Mouse (Mus musculus) neural tube, embryonic 12.5 days (tissue): ENCODE results near the gene 2900026A02Rik. TPM values are rescaled to one million over a fixed set of nuclear protein-coding genes. Genes with fewer than 3 reads are reported as not detected.
A peak's percentile ranks its signal among the peaks of the same experiment; 100 is the strongest.

Experiments used
- ATAC-seq: fragments of 200-750 bp; cut with Nextera tagmentation; 2 replicates; pipeline ENCODE4 v1.8.0; 2017; ENCODE audit warnings: low read depth, mild to moderate bottlenecking, moderate TSS enrichment, moderate library complexity; ENCODE audit not compliant: low FRiP score
- H3K27ac ChIP-seq: fragments of 300-500 bp; sonication (generic); 2 replicates; pipeline ENCODE4 v1.5.1; 2016
- H3K27me3 ChIP-seq: fragments of 300-500 bp; sonication (generic); replicated peaks from 2 replicates; pipeline ENCODE4 v1.6.1; 2016; ENCODE audit warnings: mild to moderate bottlenecking
- H3K36me3 ChIP-seq: fragments of 300-500 bp; sonication (generic); 2 replicates; pipeline ENCODE4 v1.6.1; 2016; ENCODE audit warnings: mild to moderate bottlenecking
- H3K4me1 ChIP-seq: fragments of 300-500 bp; sonication (generic); 2 replicates; pipeline ENCODE4 v1.6.1; 2016
- H3K4me2 ChIP-seq: fragments of 300-500 bp; sonication (generic); replicated peaks from 2 replicates; pipeline ENCODE4 v1.6.1; 2016; ENCODE audit warnings: mild to moderate bottlenecking
- H3K4me3 ChIP-seq: fragments of 300-500 bp; sonication (generic); 2 replicates; pipeline ENCODE4 v1.5.1; 2016
- H3K9ac ChIP-seq: fragments of 300-500 bp; sonication (generic); 2 replicates; pipeline ENCODE4 v1.6.1; 2016; ENCODE audit warnings: mild to moderate bottlenecking
- H3K9me3 ChIP-seq: fragments of 300-500 bp; sonication (generic); 2 replicates; pipeline ENCODE4 v1.6.1; 2016; ENCODE audit warnings: mild to moderate bottlenecking
- WGBS: fragments of 180-500 bp; shearing (Covaris S2); methylation state at CpG from one replicate; pipeline ENCODE4 v1.1.7; 2016; 5-methylcytosine and 5-hydroxymethylcytosine counted together
- polyA plus RNA-seq: library from polyadenylated mRNA; unstranded; fragments of >200 nt; fragmentation: Nextera tagmentation; extraction: Ambion mirVana; gene quantifications from 2 replicates; pipeline ENCODE4 v1.2.1, GENCODE M21; 2016

Gene 2900026A02Rik
- polyA plus RNA-seq, 1 experiment from 2014 or later, result 3.0 TPM

GRCm38 (mm10) chr5:113140872-113141271 lies 80.2 kb downstream of the 2900026A02Rik start:
- Histone ChIP-seq H3K4me3 (no peak overlapping the region), H3K4me2 (no peak overlapping the region)
- 96% methylated on average over 5 of the region's 5 CpGs for WGBS

GRCm38 (mm10) chr5:113140051-113140450 lies 81.0 kb downstream of the 2900026A02Rik start:
- Histone ChIP-seq H3K4me2 (no peak overlapping the region), H3K9ac (no peak overlapping the region), H3K27me3 (peaks cover 25% of the 10 kb centered on the region), H3K27ac (no peak overlapping the region), H3K36me3 (no peaks in the 10 kb centered on the region), H3K9me3 (peaks cover 4% of the 10 kb centered on the region; the same call in 1 of the 2 replicates), H3K4me3 (no peak overlapping the region), H3K4me1 (peaks cover 31% of the 10 kb centered on the region)
- WGBS, result 91% methylated on average over 3 of the region's 3 CpGs
- ATAC-seq, result no peak

More at GRCm38 (mm10) chr5:113140872-113141271, 80.2 kb downstream of the 2900026A02Rik start:
- Histone ChIP-seq H3K27ac (no peak overlapping the region), H3K27me3 (peaks cover 23% of the 10 kb centered on the region), H3K9me3 (peaks cover 4% of the 10 kb centered on the region; the same call in 1 of the 2 replicates), H3K9ac (no peak overlapping the region), H3K4me1 (peaks cover 30% of the 10 kb centered on the region), H3K36me3 (no peaks in the 10 kb centered on the region)
- no peak for ATAC-seq

- H3K4me1 ChIP-seq, result peaks cover 31% of the 10 kb centered on the region
- 63% methylated on average over 7 of the region's 7 CpGs for WGBS
- ATAC-seq, result no peak; the same call in 1 of the 2 replicates
These were observed 81.8 kb downstream of the 2900026A02Rik start for GRCm38 (mm10) chr5:113139064-113139726.

GRCm38 (mm10) chr5:113138319-113139063 lies 82.5 kb downstream of the 2900026A02Rik start:
- H3K27ac ChIP-seq, result no peak overlapping the region

More at GRCm38 (mm10) chr5:113139064-113139726, 81.8 kb downstream of the 2900026A02Rik start:
- Histone ChIP-seq H3K36me3 (no peaks in the 10 kb centered on the region), H3K4me2 (peak overlapping the region; percentile 86), H3K27ac (no peak overlapping the region), H3K9ac (peak overlapping the region; percentile 58; the same call in 1 of the 2 replicates), H3K4me3 (peak overlapping the region; percentile 39), H3K9me3 (peaks cover 4% of the 10 kb centered on the region; the same call in 1 of the 2 replicates), H3K27me3 (peaks cover 25% of the 10 kb centered on the region)

GRCm38 (mm10) chr5:113137691-113138318 lies 83.2 kb downstream of the 2900026A02Rik start:
- Histone ChIP-seq H3K9ac (peak overlapping the region; percentile 58), H3K4me3 (peak overlapping the region; percentile 39), H3K27ac (no peak overlapping the region), H3K36me3 (no peaks in the 10 kb centered on the region), H3K9me3 (peaks cover 4% of the 10 kb centered on the region; the same call in 1 of the 2 replicates), H3K4me1 (peaks cover 40% of the 10 kb centered on the region), H3K27me3 (peaks cover 25% of the 10 kb centered on the region), H3K4me2 (peak overlapping the region; percentile 86)
- ATAC-seq, result no peak
- WGBS, result 12% methylated on average over 36 of the region's 36 CpGs

More at GRCm38 (mm10) chr5:113138319-113139063, 82.5 kb downstream of the 2900026A02Rik start:
- peaks cover 4% of the 10 kb centered on the region; the same call in 1 of the 2 replicates for H3K9me3 ChIP-seq
- WGBS, result under 1% methylated on average over 43 of the region's 43 CpGs
- H3K4me1 ChIP-seq, result peaks cover 33% of the 10 kb centered on the region
- peak overlapping the region; percentile 58 for H3K9ac ChIP-seq
- peak overlapping the region; percentile 86 for H3K4me2 ChIP-seq
- H3K4me3 ChIP-seq, result peak overlapping the region; percentile 39
- peaks cover 25% of the 10 kb centered on the region for H3K27me3 ChIP-seq
- H3K36me3 ChIP-seq, result no peaks in the 10 kb centered on the region
- no peak for ATAC-seq

GRCm38 (mm10) chr5:113136951-113137487 lies 84.0 kb downstream of the 2900026A02Rik start:
- no peak for ATAC-seq
- H3K36me3 ChIP-seq, result no peaks in the 10 kb centered on the region
- peaks cover 44% of the 10 kb centered on the region for H3K4me1 ChIP-seq
- H3K4me3 ChIP-seq, result no peak overlapping the region; the same call in 1 of the 2 replicates
- H3K9me3 ChIP-seq, result peaks cover 4% of the 10 kb centered on the region; the same call in 1 of the 2 replicates
- H3K9ac ChIP-seq, result no peak overlapping the region
- no peak overlapping the region for H3K27ac ChIP-seq
- WGBS, result 74% methylated on average over 13 of the region's 13 CpGs
- peaks cover 25% of the 10 kb centered on the region for H3K27me3 ChIP-seq
- peak overlapping the region; percentile 86 for H3K4me2 ChIP-seq

- peaks cover 44% of the 10 kb centered on the region for H3K4me1 ChIP-seq
- H3K9me3 ChIP-seq, result peaks cover under 1% of the 10 kb centered on the region; the same call in 1 of the 2 replicates
- H3K9ac ChIP-seq, result no peak overlapping the region
- no peaks in the 10 kb centered on the region for H3K36me3 ChIP-seq
- no peak overlapping the region for H3K4me3 ChIP-seq
- 0 out of 2 replicates have a peak overlapping the region, but pooled peaks have one; percentile 7 for H3K4me2 ChIP-seq
- no peak for ATAC-seq
- no peak overlapping the region for H3K27ac ChIP-seq
- peaks cover 25% of the 10 kb centered on the region for H3K27me3 ChIP-seq
- WGBS, result 34% methylated on average over 10 of the region's 10 CpGs
These were observed 85.5 kb downstream of the 2900026A02Rik start for GRCm38 (mm10) chr5:113135513-113135912.

GRCm38 (mm10) chr5:113133722-113134710 lies 87.0 kb downstream of the 2900026A02Rik start:
- H3K4me1 ChIP-seq, result peaks cover 42% of the 10 kb centered on the region

GRCm38 (mm10) chr5:113133080-113133491 lies 88.0 kb downstream of the 2900026A02Rik start:
- peak; percentile 79 for ATAC-seq

More at GRCm38 (mm10) chr5:113133722-113134710, 87.0 kb downstream of the 2900026A02Rik start:
- H3K4me2 ChIP-seq, result 0 out of 2 replicates have a peak overlapping the region, but pooled peaks have one; percentile 16
- ATAC-seq, result no peak
- H3K27me3 ChIP-seq, result peaks cover 21% of the 10 kb centered on the region
- no peaks in the 10 kb centered on the region for H3K36me3 ChIP-seq
- 89% methylated on average over 19 of the region's 19 CpGs for WGBS
- H3K9me3 ChIP-seq, result no peaks in the 10 kb centered on the region
- no peak overlapping the region for H3K4me3 ChIP-seq
- H3K9ac ChIP-seq, result no peak overlapping the region
- H3K27ac ChIP-seq, result peak overlapping the region; percentile 74; the same call in 1 of the 2 replicates

GRCm38 (mm10) chr5:113132635-113133041 lies 88.4 kb downstream of the 2900026A02Rik start:
- Histone ChIP-seq H3K9me3 (no peaks in the 10 kb centered on the region), H3K27ac (peak overlapping the region; percentile 74), H3K36me3 (no peaks in the 10 kb centered on the region), H3K4me3 (no peak overlapping the region), H3K4me2 (no peak overlapping the region), H3K4me1 (peaks cover 30% of the 10 kb centered on the region), H3K27me3 (peaks cover 14% of the 10 kb centered on the region), H3K9ac (no peak overlapping the region)
- WGBS, result 43% methylated on average over 13 of the region's 13 CpGs
- peak; percentile 2; the same call in 1 of the 2 replicates for ATAC-seq

More at GRCm38 (mm10) chr5:113133080-113133491, 88.0 kb downstream of the 2900026A02Rik start:
- Histone ChIP-seq H3K4me3 (no peak overlapping the region), H3K4me1 (peaks cover 34% of the 10 kb centered on the region), H3K9ac (no peak overlapping the region), H3K9me3 (no peaks in the 10 kb centered on the region), H3K4me2 (0 out of 2 replicates have a peak overlapping the region, but pooled peaks have one; percentile 16), H3K27ac (peak overlapping the region; percentile 74), H3K27me3 (peaks cover 19% of the 10 kb centered on the region), H3K36me3 (no peaks in the 10 kb centered on the region)
- 6% methylated on average over 9 of the region's 9 CpGs for WGBS
